Mouse (Mus musculus) T-helper 2 cell (primary cell): ENCODE results near the gene Maml3.

Experiments used
- in situ Hi-C: fragments of 300-600 bp; cut with MboI, MseI; formaldehyde crosslinking; loops from one replicate; pipeline ENCODE4 v1.15.1; 2025; ENCODE audit warnings: high pct_unique_total_duplicates

Gene Maml3

DNA sequence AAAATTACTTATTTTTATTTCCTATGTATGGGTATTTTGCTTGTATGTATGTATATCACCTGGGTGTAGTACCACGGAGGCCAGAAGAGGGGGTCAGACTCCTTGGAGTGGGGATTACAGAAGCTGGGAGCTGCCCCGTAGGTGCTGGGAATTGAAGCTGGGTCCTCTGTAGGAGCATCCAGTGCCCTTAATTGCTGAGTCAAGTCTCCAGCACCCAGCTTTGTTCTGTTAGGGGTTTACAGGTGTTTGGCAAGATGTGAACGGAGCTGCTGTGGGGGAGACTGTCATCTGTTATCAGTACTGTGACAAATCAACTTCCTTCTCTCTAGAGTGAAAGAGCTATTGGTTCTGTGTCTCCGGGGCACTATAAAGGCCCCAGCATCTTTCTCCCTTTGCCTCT lies 190.0 kb downstream of the Maml3 start:
- in situ Hi-C loops = no loop called here

GRCm38 (mm10) chr3:51913498-51913897 lies 191.4 kb downstream of the Maml3 start:
- in situ Hi-C loops = no loop called here

DNA sequence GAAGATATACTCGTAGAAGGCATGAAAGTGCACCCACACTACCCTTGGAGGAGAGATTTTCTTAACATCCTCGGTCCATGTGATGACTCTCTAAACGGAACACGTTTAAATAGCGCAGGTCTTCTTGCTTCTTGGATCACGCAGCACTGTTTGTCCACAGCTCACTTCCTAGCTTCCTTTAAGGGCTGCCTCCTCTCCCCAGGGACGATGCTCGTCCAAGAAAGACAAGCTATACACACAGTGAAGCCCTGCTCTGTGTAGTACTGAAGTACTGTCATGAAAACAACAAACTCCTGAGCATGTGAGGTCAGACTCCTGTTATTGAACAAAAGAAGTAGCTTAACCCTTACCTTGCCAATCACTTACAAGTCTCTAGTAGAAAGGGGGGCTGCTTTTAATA lies 192.7 kb downstream of the Maml3 start:
- in situ Hi-C loops = no loop called here

DNA sequence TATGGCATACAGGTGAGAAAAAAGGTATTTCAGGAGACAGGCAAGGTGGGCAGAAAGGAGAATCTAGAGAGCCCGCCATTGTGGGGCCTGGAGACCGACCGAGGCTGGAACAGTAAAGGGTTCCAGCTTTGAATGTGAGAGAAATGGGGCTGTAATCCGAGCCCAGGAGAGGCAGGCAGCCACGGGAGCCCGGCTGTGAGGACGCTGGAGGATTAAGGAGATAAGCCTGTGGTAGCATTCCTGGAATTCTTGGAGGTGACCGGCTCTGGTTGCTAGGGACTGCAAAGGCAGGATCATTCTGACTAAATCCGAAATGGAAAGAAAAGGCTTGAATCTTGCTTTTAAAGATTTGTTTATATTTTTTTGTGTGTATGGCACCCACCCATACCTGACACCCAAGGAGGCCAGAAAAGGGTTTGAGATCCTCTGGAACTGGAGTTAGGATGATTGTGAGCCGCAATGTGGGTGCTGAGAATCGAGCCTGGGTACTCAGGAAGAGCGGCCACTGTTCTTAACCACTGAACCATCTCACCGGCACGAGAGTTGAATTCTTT lies 196.4 kb downstream of the Maml3 start:
- in situ Hi-C loops = no loop called here

GRCm38 (mm10) chr3:51907113-51907860 lies 197.6 kb downstream of the Maml3 start:
- in situ Hi-C loops = no loop called here

GRCm38 (mm10) chr3:51905903-51906302 lies 199.0 kb downstream of the Maml3 start:
- in situ Hi-C loops = no loop called here

- in situ Hi-C loops = no loop called here
Observed at GRCm38 (mm10) chr3:51904357-51904855, 200.5 kb downstream of the Maml3 start.

DNA sequence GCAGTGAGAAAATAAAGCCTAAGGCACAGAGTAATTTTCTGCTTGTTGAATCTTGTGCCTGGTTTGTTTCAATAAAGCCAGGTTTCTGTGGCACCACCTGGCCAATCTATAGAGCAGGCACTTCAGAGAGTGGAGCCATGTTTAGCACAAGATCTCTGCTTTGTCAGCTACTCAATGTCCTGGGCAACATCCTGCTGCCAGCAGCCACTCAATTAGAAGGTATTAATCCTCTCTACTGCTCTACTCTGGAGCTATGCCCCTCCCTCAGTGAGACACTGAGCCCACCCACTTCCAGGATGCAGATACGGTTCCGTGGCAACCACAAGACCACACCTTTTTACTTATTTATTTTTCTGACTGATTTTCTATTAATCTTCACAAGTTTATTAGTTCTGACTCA lies 203.7 kb downstream of the Maml3 start:
- in situ Hi-C loops = no loop called here

DNA sequence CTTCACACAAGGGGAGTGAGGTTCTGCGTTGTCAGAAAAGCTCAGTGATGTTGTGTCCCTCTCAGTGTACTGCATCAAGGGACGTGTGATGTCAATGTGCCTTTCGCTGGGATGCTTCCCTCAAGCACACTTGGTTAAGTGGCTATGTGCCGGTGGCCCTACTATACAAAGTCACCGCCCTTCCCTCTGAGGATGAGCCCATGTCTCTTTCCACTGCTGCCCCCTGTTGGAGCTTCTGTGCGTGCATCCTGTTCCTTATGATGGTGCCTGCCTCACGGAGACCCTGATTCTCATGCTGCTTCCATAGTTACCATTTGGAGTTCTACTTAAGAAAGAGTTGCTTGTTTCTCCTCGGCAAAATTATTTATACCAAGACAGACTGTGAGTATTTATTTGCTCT lies 210.4 kb downstream of the Maml3 start:
- in situ Hi-C loops = no loop called here

- in situ Hi-C loops = no loop called here
Observed at GRCm38 (mm10) chr3:51891562-51892119, 213.2 kb downstream of the Maml3 start.

DNA sequence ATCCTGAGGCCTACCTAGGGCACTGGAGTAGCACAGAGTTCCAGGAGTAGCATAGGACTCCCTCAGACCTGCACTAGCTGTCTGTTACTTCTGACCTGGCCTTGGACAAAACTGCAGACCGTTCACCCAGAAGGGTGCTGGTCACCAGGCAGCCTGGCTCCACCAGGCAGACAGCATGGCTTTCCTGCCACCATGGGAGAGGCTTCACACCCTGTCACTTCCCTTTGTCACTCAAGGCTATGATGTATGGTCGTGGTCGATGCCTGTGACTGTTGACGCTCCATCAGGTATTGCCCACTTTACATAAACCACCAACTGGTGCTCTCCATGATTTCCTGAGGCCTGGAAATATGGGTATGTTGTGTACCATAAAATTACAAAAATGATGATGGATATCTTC lies 214.7 kb downstream of the Maml3 start:
- in situ Hi-C loops = no loop called here

- in situ Hi-C loops = no loop called here
Observed at GRCm38 (mm10) chr3:51889776-51890175, 215.1 kb downstream of the Maml3 start.

GRCm38 (mm10) chr3:51888662-51889433 lies 216.0 kb downstream of the Maml3 start:
- in situ Hi-C loops = no loop called here

GRCm38 (mm10) chr3:51888295-51888661 lies 216.6 kb downstream of the Maml3 start:
- in situ Hi-C loops = no loop called here

DNA sequence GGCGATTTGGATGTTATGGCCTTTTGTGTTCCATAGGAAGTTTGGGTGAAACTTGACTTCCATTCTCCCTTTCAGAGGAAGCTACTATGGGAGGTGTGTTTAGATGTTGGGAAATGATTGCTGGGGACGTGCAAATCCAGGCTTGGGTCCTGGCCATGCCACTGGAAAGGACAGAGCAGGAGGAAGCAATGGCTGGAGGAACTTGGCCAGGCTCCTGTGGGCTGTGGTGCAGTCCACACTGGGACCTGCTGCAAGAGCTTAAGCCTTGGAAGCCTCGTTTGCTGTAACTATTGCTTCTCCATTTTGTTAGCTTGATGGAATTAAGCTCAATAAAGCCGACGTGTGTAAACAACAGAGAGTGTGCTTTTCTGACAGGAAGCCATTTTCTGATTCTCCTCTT lies 219.0 kb downstream of the Maml3 start:
- in situ Hi-C loops = no loop called here

DNA sequence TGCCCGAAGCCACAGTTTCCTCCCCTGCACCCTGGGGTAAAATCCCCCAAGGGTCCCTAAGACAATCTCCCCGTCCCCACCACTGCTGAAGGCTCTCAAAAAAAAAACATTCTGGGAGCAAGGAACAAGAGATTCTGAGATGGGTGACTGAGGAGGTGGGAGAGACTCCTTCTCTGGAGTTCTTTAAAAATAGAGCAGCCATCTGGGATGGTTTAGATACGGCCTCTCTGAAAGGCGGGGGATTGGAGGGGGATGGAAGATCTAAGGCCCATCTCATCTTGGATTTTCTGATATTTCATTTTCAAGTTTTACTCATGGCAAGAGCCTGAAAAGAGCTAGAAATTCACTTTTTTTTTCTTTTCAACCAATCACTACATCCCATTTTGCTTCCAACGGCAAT lies 219.4 kb downstream of the Maml3 start:
- in situ Hi-C loops = no loop called here

- in situ Hi-C loops = no loop called here
Observed at GRCm38 (mm10) chr3:51881981-51882380, 222.9 kb downstream of the Maml3 start.

GRCm38 (mm10) chr3:51881393-51881792 lies 223.5 kb downstream of the Maml3 start:
- in situ Hi-C loops = no loop called here

- in situ Hi-C loops = no loop called here
Observed at GRCm38 (mm10) chr3:51880506-51881036, 224.3 kb downstream of the Maml3 start.

DNA sequence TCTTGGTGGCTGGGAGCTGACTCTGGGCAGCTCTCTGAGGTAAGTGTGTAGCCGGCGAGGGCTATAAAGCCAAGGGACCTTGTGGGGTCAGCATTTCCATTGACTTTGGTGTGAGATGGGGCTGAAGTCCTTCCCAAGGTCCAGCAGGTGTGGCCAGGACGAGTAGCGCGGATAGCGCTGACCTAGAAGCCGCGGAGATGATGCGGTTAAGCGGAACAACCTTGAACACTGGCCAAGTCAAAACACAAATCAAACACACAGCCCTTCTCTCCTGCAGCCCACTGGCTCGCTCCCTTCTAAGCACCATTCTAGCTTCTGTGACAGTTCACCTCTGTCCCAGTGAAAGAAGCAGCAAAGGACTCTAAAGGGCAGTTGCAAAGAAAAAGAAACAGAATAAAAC lies 225.7 kb downstream of the Maml3 start:
- in situ Hi-C loops = no loop called here

GRCm38 (mm10) chr3:51878577-51878976 lies 226.3 kb downstream of the Maml3 start:
- in situ Hi-C loops = no loop called here

DNA sequence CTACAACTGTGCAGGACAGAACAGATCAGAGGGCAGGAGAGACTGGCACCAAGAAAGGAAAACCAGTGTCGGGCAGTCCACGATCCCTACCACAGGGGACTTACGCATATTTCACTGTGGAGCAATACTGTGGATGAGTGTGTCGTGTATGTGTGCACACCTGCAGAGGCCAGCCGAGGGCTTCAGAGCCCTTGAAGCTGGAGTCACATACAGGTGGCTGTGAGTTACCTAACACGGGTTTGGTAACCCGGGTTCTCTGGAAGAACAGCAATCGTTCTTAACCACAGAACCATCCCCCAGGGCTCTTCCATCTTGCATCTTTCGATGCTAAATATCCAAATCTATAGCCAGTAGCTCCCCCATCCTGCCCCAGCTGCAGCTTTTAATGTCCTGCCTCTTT lies 228.1 kb downstream of the Maml3 start:
- in situ Hi-C loops = no loop called here
